In genomic region chr3:52396951-52397615, GRCm38 (mm10) we compare ENCODE assay signal across 16 mouse cellular contexts.
DNase-seq lines count a peak whose midpoint lies in the region; ATAC-seq and TF ChIP-seq lines count a peak whose summit lies in the region.
"Had no signal": no experiment of that assay in that cellular context is flagged by ENCODE, and none has a peak within 500 bp of the region (broad histone marks: within the 10 kb centered on the region; RNA-seq: fewer than 3 reads in every experiment).

No protein-coding gene starts in this region.

- peak overlapping the region; percentile 37; the same call in 1 of the 2 replicates for H3K27ac ChIP-seq in liver, embryonic 16.5 days (ENCODE audit: low read length)
- no peak overlapping the region for H3K27ac ChIP-seq in liver, embryonic 11.5 days (ENCODE audit: low read depth, low read length)
- no peak overlapping the region for H3K27ac ChIP-seq in cerebellum, adult 2 months (ENCODE audit: insufficient read depth, low read length)
- H3K27ac ChIP-seq in small intestine, adult 2 months (ENCODE audit: insufficient read depth, low read depth, low read length), result peak overlapping the region; percentile 63
- H3K27ac ChIP-seq: forebrain, embryonic 12.5 days; heart, embryonic 10.5 days; macrophage; stomach, postnatal 0 days had no signal

- TF ChIP-seq POLR2A in cerebellum, adult 2 months (IDR thresholded peaks at IDR 0.05; ENCODE audit: borderline replicate concordance, insufficient read depth, low read length), result no peak
- TF ChIP-seq POLR2A in small intestine, adult 2 months (IDR thresholded peaks at IDR 0.05; ENCODE audit: low read depth, low read length), result no peak

- H3K36me3 ChIP-seq in liver, embryonic 16.5 days (ENCODE audit: control insufficient read depth, insufficient read depth), result no peaks in the 10 kb centered on the region
- H3K36me3 ChIP-seq in liver, embryonic 11.5 days (ENCODE audit: control insufficient read depth, insufficient read depth, low read length), result no peaks in the 10 kb centered on the region
- H3K36me3 ChIP-seq in small intestine, adult 2 months (ENCODE audit: control insufficient read depth, insufficient read depth, low read length), result no peaks in the 10 kb centered on the region
- H3K36me3 ChIP-seq: forebrain, embryonic 12.5 days; heart, embryonic 10.5 days had no signal

- no peak overlapping the region for H3K4me2 ChIP-seq in liver, embryonic 16.5 days (ENCODE audit: low read depth, low read length)
- no peak overlapping the region for H3K4me2 ChIP-seq in liver, embryonic 11.5 days
- H3K4me2 ChIP-seq: forebrain, embryonic 12.5 days had no signal

- no peaks in the 10 kb centered on the region; the same call in none of the 2 replicates for H3K4me1 ChIP-seq in liver, embryonic 16.5 days (ENCODE audit: control insufficient read depth, low read depth, low read length)
- H3K4me1 ChIP-seq in liver, embryonic 11.5 days (replicated peaks; ENCODE audit: control insufficient read depth, insufficient read depth, low read length), result peaks cover 4% of the 10 kb centered on the region; the same call in 1 of the 2 replicates
- peaks cover 18% of the 10 kb centered on the region for H3K4me1 ChIP-seq in cerebellum, adult 2 months (ENCODE audit: control insufficient read depth, insufficient read depth, low read length)
- peaks cover 11% of the 10 kb centered on the region for H3K4me1 ChIP-seq in small intestine, adult 2 months (ENCODE audit: control insufficient read depth, insufficient read depth, insufficient read length, low read length)

- H3K9ac ChIP-seq in liver, embryonic 16.5 days (ENCODE audit: low read depth, low read length), result no peak overlapping the region
- H3K9ac ChIP-seq in liver, embryonic 11.5 days (ENCODE audit: low read depth, low read length), result no peak overlapping the region
- H3K9ac ChIP-seq: forebrain, embryonic 12.5 days had no signal

- no peak overlapping the region for H3K4me3 ChIP-seq in liver, embryonic 16.5 days (ENCODE audit: low read depth, low read length)
- H3K4me3 ChIP-seq in liver, embryonic 11.5 days (ENCODE audit: low read depth, low read length), result no peak overlapping the region
- H3K4me3 ChIP-seq in cerebellum, adult 2 months (replicated peaks; ENCODE audit: insufficient read depth, low read depth, low read length), result no peak overlapping the region
- no peak overlapping the region for H3K4me3 ChIP-seq in small intestine, adult 2 months (ENCODE audit: low read depth, low read length)
- H3K4me3 ChIP-seq: forebrain, embryonic 12.5 days; heart, embryonic 10.5 days had no signal

- 56% methylated on average over 10 of the region's 10 CpGs for WGBS in liver, embryonic 16.5 days (ENCODE audit: insufficient replicate concordance)
- 69% methylated on average over 10 of the region's 10 CpGs for WGBS in liver, embryonic 11.5 days
- 58% methylated on average over 10 of the region's 10 CpGs for WGBS in cerebellum, adult 2 months
- 79% methylated on average over 10 of the region's 10 CpGs for WGBS in small intestine, adult 2 months

- no peaks in the 10 kb centered on the region for H3K27me3 ChIP-seq in liver, embryonic 16.5 days (ENCODE audit: control insufficient read depth, insufficient read depth, low read depth, low read length)
- peaks cover 5% of the 10 kb centered on the region; the same call in 1 of the 2 replicates for H3K27me3 ChIP-seq in liver, embryonic 11.5 days (replicated peaks; ENCODE audit: control insufficient read depth, insufficient read depth, low read length)
- H3K27me3 ChIP-seq in cerebellum, adult 2 months (ENCODE audit: control insufficient read depth, insufficient read depth, low read length), result no peaks in the 10 kb centered on the region
- no peaks in the 10 kb centered on the region for H3K27me3 ChIP-seq in small intestine, adult 2 months (ENCODE audit: control insufficient read depth, insufficient read depth, low read length)

- no peak for DNase-seq in liver, embryonic 11.5 days (ENCODE audit: low spot score)
- peak; percentile 74 to 87 for DNase-seq in cerebellum, adult 2 months
- peak; percentile 71 for DNase-seq in thymus, postnatal 4 days
- DNase-seq in retina, embryonic 14.5 days (ENCODE audit: low spot score), result no peak
- DNase-seq in lung, postnatal 14 days, result no peak
- DNase-seq: adrenal gland, postnatal 14 days; kidney, postnatal 10 days; right cerebral cortex, postnatal 25 days had no signal

- no peaks in the 10 kb centered on the region for H3K9me3 ChIP-seq in liver, embryonic 16.5 days (replicated peaks; ENCODE audit: control insufficient read depth, low read length)
- no peaks in the 10 kb centered on the region for H3K9me3 ChIP-seq in liver, embryonic 11.5 days (ENCODE audit: control insufficient read depth, low read length)
- H3K9me3 ChIP-seq: forebrain, embryonic 12.5 days; heart, embryonic 10.5 days had no signal

- no peak for TF ChIP-seq CTCF in cerebellum, adult 2 months (IDR thresholded peaks at IDR 0.05; ENCODE audit: borderline replicate concordance, insufficient read depth, low read depth, low read length)
- TF ChIP-seq CTCF in small intestine, adult 2 months (IDR thresholded peaks at IDR 0.05; ENCODE audit: extremely low read depth, insufficient read length, insufficient replicate concordance, low read depth, low read length), result no peak

- ATAC-seq in liver, embryonic 16.5 days (ENCODE audit: low read depth), result peak; percentile 69
- ATAC-seq in liver, embryonic 11.5 days (replicated peaks; ENCODE audit: low FRiP score), result no peak
- no peak for ATAC-seq in activated CD4-positive, CD25-positive, alpha-beta regulatory T cell, adult 4 months
- ATAC-seq: intestine, embryonic 16.5 days had no signal

Comparison
In these comparisons a context has a peak if more than half of its experiments do, and no peak if none do; other contexts are left out.
1. H3K27ac ChIP-seq: peak in liver, embryonic 16.5 days (single experiment) and small intestine, adult 2 months (single experiment); none in liver, embryonic 11.5 days (single experiment) and cerebellum, adult 2 months (single experiment).
2. DNase-seq: peak in cerebellum, adult 2 months (2 of 2) and thymus, postnatal 4 days (single experiment); none in liver, embryonic 11.5 days (single experiment), retina, embryonic 14.5 days (single experiment) and lung, postnatal 14 days (single experiment).